Mouse (Mus musculus) heart, adult 18-20 months (tissue): ENCODE results near the gene Hps4. TPM values are rescaled to one million over a fixed set of nuclear protein-coding genes. Genes with fewer than 3 reads are reported as not detected.
A peak's percentile ranks its signal among the peaks of the same experiment; 100 is the strongest.
"Not testable (repeated sequence)": the region's sequence is repeated elsewhere in the genome, so short reads cannot be mapped to it uniquely, and the experiment has no call there.

Experiments
- DNase-seq, 2 experiments: peaks; one replicate each; pipeline ENCODE4 v3.0.0; 2021 to 2022; ENCODE audit warnings: mixed read lengths in 1 of 2
- long read RNA-seq, 2 experiments: library from polyadenylated mRNA; stranded (forward); transcript quantifications; one replicate each; pipeline ENCODE4 v2.0.0; 2021
- total RNA-seq, 2 experiments: library from RNA; stranded (reverse); gene quantifications; 2 replicates each; pipeline ENCODE4 v1.2.3; 2021

Hps4 gene
- total RNA-seq: 10 to 100 TPM; 10.5 to 12.4 TPM
- long read RNA-seq, experiment 1, partial matches to known transcripts: 4 of 7 reads
- long read RNA-seq, experiment 1, other reads (novel, unspliced or antisense): 1 of 7 reads
- long read RNA-seq, experiment 2, partial matches to known transcripts: 3 of 5 reads
- long read RNA-seq, experiment 2, other reads (novel, unspliced or antisense): 1 of 5 reads

- peak; percentile 85 to 88 for DNase-seq
These were observed at the start of gene Hps4, which contains the start of gene Srrd for GRCm38 (mm10) chr5:112342463-112343204. Gene Hps4 (plus strand): TSS chr5:112343083. Gene Srrd (minus strand): TSS chr5:112343040.

DNA sequence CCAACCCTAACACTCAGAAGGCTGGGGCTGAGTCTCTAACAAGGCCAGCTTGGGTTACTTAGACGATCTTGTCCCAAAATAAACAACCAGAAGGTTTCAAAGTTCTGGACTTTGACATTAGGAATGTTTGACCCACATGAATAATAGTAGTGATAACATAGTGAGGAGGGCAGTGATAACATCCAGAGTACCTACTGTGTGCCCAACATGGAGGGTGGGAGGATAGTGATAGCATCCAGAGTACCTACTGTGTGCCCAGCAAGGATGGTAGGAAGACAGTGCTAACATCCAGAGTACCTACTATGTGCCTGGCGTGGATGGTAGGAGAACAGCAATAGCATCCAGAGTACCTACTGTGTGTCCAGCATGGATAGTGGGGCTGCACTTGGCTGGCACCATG, 49.1 kb upstream of the Hps4 start:
- no peak for DNase-seq

DNA sequence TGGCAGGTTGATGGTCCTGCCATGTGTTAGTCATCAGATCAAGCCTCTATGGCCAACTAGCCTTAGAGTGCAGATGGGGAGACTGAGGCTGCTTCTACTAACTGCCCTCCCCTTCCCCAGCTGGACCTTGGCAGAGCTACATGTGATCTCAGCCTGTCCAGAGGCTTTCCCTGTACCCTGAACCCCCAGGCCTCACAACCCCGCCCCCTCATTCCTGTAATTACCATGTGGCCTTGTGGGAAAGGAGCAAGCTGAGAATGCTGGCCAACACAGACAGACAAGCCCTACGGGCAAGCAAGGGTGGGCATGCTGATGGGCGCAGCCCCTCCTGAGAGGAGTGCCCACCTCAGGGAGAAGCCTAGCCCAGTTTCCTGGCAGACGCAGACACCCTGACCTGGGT, 48.2 kb upstream of the Hps4 start:
- no peak for DNase-seq

GRCm38 (mm10) chr5:112295162-112295561, 47.7 kb upstream of the Hps4 start:
- no peak for DNase-seq

- DNase-seq: no peak
These were observed 47.3 kb upstream of the Hps4 start for GRCm38 (mm10) chr5:112295564-112295963.

DNA sequence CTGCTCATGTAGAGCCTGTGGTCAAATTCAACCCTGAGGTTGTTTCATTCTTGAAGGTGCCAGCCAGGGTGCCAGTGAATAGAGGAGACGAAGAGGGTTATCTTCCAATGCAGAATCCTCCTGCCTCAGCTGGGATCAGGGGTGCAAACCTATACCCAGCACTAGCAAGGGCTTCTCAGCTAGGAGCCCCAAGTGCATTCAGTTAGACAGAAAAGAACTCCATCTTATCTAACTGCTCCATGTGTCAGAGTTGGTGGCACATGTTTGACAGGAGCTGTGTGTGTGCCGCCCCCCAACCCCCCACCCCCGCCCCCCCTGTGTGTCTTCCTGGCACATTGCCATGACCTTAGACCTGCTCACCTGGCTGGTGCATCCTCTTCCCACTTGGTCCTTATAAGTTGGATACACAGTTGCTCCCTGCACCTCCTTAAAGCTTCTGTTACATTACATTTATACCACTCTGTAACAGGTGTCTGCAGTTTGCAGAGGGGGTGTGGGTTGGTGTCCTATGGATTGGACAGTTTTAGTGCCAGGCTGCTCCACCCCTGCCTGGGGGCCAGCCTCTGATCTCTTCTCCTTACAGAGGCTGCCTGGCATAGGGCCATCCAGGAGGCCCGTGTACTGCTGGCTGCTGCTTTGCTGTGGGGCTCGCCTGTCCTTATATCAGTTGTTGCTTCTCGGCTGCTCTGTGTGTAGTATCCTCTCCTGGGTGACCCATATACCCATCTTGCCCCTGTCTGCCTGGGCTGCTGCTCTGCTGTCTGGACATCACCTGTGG, 46.3 kb upstream of the Hps4 start:
- DNase-seq: no peak

DNA sequence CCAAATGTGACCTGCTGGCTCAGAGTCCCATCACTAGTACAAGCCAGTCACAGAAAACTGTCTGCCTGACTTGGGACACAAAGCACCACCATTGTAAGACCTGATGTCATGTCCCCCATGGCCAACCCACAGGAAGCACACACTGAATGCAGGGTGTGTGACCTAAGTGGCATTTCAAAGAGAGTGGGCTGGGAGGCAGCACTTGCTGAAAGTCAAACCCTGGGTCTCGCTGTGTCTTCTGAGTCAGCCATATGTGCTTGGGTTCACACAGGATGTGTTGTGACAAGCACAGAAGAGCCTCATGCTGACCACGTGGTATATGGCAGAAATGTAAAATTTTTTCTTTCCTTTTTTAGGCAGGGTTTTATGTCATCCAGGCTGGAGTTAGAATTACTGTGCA, 45.6 kb upstream of the Hps4 start:
- DNase-seq: no peak

DNA sequence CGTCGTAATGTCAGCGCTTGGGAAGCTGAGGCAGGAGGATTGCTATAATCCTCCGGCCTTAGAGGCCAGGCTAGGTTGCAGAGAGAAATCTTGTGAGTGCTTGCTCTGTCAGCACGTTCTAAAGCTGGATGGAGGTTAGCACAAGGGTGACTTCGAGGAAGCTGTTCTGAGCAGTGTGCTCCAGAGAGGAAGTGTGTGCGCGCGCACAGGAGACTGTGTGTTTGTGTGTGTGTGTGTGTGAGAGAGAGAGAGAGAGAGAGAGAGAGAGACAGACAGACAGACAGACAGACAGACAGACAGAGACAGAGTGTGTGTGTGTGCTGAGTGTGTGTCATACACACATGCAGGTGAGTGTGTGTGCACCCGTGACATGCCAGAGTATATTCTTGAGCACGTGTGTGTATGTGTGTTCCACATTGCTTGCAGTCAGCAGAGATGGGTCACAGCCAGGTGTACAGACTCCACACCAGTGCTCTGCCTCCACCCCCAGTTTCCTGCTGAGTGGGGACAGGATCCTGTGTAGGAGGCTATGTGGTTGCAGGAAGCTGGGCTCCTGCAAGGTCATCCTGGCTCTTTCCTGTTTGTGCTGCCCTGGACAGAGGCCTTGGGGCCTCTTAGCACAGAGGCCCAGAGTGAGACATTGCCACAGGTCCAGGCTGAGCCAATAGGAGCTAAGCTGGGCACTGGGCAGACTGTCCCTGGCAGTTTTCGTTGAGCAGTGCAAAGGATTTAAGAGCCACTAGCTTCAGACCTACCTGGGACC, 44.5 kb upstream of the Hps4 start:
- DNase-seq: peak in 1 of 2 experiments; percentile 87

- no peak for DNase-seq
These were observed 43.5 kb upstream of the Hps4 start for GRCm38 (mm10) chr5:112299399-112299798.

GRCm38 (mm10) chr5:112300112-112300511, 42.8 kb upstream of the Hps4 start:
- DNase-seq: no peak

DNA sequence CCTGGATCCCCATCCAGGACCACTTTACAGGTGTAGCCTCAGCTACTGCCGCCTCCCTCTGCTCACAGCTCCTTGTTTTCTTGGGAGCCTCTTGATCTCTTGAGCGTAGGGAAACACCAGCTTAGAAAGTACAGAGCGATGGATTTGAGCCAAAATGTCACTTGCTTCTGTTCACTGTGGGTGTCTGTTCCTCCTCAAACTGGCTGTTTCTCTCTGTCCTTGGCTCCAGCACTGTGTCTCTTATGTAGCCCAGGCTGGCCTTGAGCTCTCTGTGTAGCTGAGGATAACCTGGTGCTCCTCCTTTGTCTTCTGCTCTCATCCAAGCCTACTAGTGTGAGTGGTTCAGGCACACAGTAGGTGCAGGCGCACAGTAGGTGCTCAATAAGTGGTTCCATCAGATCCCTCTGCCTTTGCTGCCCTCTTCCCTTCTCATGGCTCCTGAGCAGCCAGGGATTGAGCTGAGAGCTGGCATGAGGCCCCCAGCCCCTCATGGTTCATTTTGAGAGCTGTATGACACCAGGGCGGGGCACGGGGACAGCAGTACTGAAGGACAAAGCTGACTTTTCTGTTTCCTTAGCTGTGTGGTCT, 42.1 kb upstream of the Hps4 start:
- no peak for DNase-seq

GRCm38 (mm10) chr5:112301694-112302093, 41.2 kb upstream of the Hps4 start:
- no peak for DNase-seq

- DNase-seq: no peak
These were observed 40.6 kb upstream of the Hps4 start for GRCm38 (mm10) chr5:112302310-112302709.

GRCm38 (mm10) chr5:112305842-112306241, 37.0 kb upstream of the Hps4 start:
- DNase-seq: no peak

- no peak for DNase-seq
These were observed 29.5 kb upstream of the Hps4 start for GRCm38 (mm10) chr5:112313222-112313885.

DNA sequence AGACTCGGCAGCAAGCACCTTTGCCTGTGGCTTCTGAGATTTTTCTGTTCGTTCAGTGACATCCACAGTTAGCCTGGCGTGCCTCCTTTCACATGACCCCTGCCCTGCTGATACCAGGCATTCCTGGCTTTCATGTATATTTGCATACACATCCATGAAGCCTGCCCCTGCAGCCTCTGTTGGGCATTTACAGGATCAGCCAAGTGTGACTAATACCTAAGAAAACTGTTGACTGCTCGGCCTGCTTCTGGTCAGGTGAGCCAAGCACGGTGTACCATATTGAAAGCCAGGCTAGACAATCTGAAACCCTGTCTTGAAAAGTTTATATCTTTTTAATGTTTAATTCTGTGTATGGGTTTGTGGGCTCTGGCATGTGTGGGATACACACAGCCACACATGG, 26.4 kb upstream of the Hps4 start:
- no peak for DNase-seq

- DNase-seq: peak; percentile 31 to 76
These were observed 25.6 kb upstream of the Hps4 start for GRCm38 (mm10) chr5:112317328-112317727.

GRCm38 (mm10) chr5:112319343-112319742, 23.5 kb upstream of the Hps4 start:
- DNase-seq: not testable (repeated sequence)

DNA sequence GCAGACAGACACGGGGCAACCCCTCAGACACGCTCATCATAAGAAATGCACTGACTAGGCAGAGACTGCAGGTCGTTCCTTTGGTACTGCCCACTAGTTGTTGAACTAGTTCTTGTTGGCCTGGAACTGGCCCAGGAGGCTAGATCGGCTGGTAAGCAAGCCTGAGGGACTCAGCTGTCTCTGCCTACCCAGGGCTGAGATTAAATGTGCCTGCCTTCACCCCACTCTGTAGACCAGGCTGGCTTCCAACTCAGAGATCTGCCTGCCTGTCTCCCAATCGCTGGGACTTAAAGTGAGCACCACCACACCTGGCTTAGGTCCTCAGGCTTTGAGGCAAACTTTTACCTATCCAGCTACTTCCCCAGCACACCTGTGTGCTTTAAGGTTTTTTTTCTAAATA, 22.5 kb upstream of the Hps4 start:
- DNase-seq: no peak

DNA sequence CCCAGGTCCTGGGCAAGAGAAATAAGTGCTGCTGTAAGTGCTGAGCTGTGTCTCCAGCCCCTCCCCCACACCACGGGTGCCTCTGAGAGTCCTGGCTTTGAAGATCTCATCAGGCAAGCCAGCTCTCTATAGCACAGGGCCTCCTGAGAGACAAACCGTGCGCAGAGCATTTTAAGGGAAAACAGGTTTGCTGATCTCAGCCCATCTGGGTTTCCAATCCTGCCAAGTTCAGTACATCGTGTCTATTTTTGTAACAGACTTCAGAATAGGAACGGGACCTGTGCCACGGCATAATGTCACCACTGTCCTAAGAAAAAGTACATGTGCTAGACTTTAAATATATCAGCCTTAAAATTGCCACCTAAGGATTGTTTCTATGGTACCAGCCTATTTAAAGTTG, 21.9 kb upstream of the Hps4 start:
- peak; percentile 25 to 45 for DNase-seq

- no peak for DNase-seq
These were observed 21.5 kb upstream of the Hps4 start for GRCm38 (mm10) chr5:112321376-112321775.
